Mouse (Mus musculus): ENCODE data around the gene Ralgds.
"Not testable (repeated sequence)": the region's sequence is repeated elsewhere in the genome, so short reads cannot be mapped to it uniquely, and the experiment has no call there.

The Ralgds gene

DNA sequence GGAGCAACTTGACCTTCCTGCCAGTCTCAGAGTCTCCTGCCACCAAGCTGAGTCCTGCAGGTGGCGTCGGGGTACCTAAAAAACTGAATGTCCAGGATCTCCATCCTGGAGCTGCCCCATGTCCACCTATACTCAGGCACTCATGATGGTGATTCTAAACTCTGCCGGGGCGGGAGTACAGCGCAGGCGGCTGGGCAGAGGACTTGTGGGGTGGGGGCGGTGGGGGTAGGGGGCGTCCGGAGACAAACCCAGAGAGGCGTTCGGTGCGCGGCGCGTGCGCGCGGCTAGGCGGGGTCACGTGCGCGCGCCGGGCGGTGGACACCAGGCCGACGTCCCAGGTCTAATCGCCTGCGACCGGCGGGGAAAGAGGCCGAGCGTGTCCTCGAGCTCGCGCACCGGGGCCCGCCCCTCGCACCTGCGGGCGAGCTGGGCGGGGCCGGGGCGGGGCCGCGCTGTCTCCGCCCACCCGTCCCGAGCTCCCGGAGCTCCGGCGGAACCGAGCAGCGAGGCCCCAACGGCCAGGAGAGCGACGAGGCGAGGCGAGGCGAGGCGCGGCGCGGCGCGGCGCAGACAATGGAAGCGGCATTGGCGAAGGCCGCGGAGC, at the start of gene Ralgds:
Gene Ralgds, plus strand, starts transcription at position 328 of the 604 bp plus-strand sequence.
- no peak for DNase-seq (ENCODE audit: low spot score)

DNA sequence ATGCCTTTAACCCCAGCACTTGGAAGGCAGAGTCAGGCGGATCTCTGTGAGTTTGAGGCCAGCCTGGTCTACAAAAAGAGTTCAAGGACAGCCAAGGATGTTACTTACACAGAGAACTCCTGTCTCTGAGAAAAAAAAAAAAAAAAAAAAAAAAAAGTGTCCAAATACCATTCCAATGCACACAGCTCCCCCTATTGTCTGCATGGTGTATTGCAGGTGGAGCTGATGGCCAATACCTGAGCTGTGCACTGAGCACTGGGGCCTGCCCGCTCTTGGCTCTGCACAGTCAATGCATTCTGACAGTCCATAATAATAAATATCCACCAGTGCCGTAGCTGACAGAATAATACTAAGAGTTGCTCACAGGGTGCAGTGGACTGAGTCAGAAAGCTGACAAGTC, 49.0 kb upstream of the Ralgds start:
- DNase-seq (ENCODE audit: low spot score), result peak; percentile 33

- no peak for DNase-seq (ENCODE audit: low spot score)
These were observed 48.0 kb upstream of the Ralgds start for GRCm38 (mm10) chr2:28464919-28465318.

- DNase-seq (ENCODE audit: low spot score), result no peak
These were observed 46.9 kb upstream of the Ralgds start, which contains the start of gene 1700007K13Rik for GRCm38 (mm10) chr2:28465836-28466518. TSS of gene 1700007K13Rik (minus strand) at chr2:28466332.

GRCm38 (mm10) chr2:28467860-28468485, 45.0 kb upstream of the Ralgds start, which contains the start of gene Mrps2:
TSS of gene Mrps2 (plus strand) at chr2:28468066.
- DNase-seq (ENCODE audit: low spot score), result peak; percentile 66

- DNase-seq (ENCODE audit: low spot score), result no peak
These were observed 44.3 kb upstream of the Ralgds start for GRCm38 (mm10) chr2:28468486-28469225.

- DNase-seq (ENCODE audit: low spot score), result no peak
These were observed 43.5 kb upstream of the Ralgds start for GRCm38 (mm10) chr2:28469461-28469860.

- no peak for DNase-seq (ENCODE audit: low spot score)
These were observed 42.3 kb upstream of the Ralgds start for GRCm38 (mm10) chr2:28470591-28470990.

DNA sequence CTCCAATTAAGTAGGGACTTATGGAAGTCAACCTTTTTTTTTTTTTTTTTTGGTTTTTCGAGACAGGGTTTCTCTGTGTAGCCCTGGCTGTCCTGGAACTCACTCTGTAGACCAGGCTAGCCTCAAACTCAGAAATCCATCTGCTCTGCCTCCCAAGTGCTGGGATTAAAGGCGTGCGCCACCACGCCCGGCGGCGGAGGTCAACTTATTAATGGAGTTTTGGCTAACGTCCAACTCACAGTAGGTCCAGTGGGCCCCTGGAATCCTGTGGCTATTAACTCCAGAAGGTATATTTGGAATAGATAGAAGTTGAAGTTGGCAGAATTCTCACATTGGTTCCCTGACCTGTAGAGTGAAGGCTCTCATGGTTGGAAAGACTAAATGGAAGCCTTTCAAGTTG, 40.9 kb upstream of the Ralgds start:
- not testable (repeated sequence) for DNase-seq (ENCODE audit: low spot score)

- DNase-seq (ENCODE audit: low spot score), result not testable (repeated sequence)
These were observed 34.9 kb upstream of the Ralgds start for GRCm38 (mm10) chr2:28477993-28478392.

GRCm38 (mm10) chr2:28479208-28480204, 33.4 kb upstream of the Ralgds start:
- no peak for DNase-seq (ENCODE audit: low spot score)

GRCm38 (mm10) chr2:28483861-28484260, 29.1 kb upstream of the Ralgds start:
- no peak for DNase-seq (ENCODE audit: low spot score)

DNA sequence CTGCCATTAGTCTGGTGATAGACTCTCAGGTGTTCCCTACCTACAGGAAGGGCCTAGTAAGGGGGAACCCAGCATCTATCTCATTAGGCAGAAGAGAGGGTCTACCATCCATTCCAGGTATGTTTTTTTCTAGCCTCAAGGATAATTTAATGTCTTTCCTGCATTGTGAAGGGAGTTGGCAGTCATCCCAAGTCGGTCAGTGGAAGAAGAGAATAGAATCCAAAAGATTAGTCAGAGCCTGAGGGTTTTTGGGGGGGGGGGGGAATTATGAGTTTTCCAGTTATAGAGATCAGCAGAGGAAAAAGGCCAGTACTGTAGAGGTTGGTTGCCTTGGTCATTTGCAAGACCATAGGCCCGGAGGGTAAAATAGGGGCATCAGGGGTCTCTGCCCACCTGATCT, 18.4 kb upstream of the Ralgds start:
- no peak for DNase-seq (ENCODE audit: low spot score)

DNA sequence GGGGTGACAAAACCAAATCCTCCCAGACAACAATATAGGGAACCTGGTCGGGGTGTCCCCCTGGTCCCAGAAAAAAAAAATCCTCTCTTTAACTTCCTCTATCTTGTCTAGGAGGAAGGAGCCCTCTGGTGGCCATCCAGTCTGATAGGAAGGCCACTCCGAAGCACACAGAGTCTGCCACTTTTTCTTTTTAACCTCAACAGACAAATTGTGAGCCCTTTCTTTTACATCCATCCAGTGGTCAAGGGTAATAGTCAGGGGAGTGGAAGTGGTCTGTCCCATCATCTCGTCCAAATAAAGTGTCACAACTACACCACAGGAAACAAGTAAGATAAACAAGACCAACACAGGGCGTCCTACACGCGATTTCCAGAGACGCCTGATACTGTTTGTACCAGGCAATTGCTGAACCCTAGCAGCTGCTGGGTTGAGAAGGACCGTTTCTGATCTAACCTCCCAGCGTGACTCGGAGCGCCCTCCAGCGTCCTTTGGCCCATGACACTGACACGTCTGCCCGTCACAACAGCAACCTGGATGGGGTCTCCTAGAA, 17.6 kb upstream of the Ralgds start:
- DNase-seq (ENCODE audit: low spot score), result no peak

- no peak for DNase-seq (ENCODE audit: low spot score)
These were observed 16.9 kb upstream of the Ralgds start for GRCm38 (mm10) chr2:28495801-28496595.

GRCm38 (mm10) chr2:28496671-28497070, 16.3 kb upstream of the Ralgds start, which contains the start of gene Gbgt1:
TSS of gene Gbgt1 (plus strand) at chr2:28496891.
- no peak for DNase-seq (ENCODE audit: low spot score)

GRCm38 (mm10) chr2:28497561-28497960, 15.4 kb upstream of the Ralgds start:
- no peak for DNase-seq (ENCODE audit: low spot score)

DNA sequence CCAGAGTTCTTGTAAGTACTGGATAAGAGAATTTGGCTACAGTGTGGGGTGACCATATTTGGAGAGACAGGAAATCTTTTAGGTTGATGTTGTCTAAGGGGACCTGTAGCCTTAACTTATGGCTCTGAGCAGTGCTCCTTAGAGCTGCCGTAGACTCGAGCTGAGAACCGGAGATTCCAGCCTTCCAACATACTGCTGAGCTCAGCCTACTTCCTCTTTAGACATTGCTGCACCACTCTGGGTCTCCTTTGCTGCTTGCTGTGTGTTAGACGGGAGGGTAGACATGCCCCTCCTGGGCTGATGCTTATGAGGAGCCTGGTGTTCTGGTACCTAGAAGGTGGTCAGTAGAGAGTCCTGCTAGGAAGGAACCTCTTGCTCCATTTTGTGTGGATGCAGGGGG, 14.5 kb upstream of the Ralgds start:
- no peak for DNase-seq (ENCODE audit: low spot score)

- no peak for DNase-seq (ENCODE audit: low spot score)
These were observed 9.9 kb upstream of the Ralgds start for GRCm38 (mm10) chr2:28502987-28503386.

DNA sequence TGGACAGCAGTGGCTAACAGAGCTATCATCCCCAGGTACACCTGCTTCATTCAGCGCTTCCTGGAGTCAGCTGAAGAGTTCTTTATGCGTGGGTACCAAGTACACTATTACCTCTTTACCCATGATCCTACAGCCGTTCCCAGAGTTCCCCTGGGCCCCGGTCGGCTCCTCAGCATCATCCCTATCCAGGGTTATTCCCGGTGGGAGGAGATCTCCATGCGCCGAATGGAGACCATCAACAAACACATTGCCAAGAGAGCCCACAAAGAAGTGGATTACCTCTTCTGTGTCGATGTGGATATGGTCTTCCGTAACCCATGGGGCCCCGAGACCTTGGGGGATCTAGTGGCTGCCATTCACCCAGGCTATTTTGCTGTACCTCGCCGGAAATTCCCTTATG, 8.2 kb upstream of the Ralgds start:
- no peak for DNase-seq (ENCODE audit: low spot score)
